Mouse (Mus musculus): ENCODE data around the gene Ccr3.

GRCm38 (mm10) chr9:124059660-124060352 lies 38.0 kb downstream of the Ccr3 start:
- TF ChIP-seq CTCF (IDR thresholded peaks at IDR 0.05; ENCODE audit: borderline replicate concordance, control insufficient read depth, extremely low read depth, insufficient read depth, low read length, poor library complexity): no peak
- TF ChIP-seq POLR2A (IDR thresholded peaks at IDR 0.05; ENCODE audit: control insufficient read depth, extremely low read depth, insufficient read depth, low read length, poor library complexity): no peak
